Mouse (Mus musculus) ES-E14 (cell line): ENCODE results near the gene Man2b2.

Experiments
- CHD2 ChIP-seq: IDR thresholded peaks from 2 replicates; pipeline ENCODE4 v1.6.1; 2014; ENCODE audit warnings: mild to moderate bottlenecking, low read depth, low read length, inconsistent platforms
- HCFC1 ChIP-seq: IDR thresholded peaks from 2 replicates; pipeline ENCODE4 v1.6.1; 2012; ENCODE audit warnings: low read length, inconsistent platforms, borderline replicate concordance; ENCODE audit not compliant: insufficient read depth
- MAFK ChIP-seq: IDR thresholded peaks from 2 replicates; pipeline ENCODE4 v1.6.1; 2014; ENCODE audit warnings: mild to moderate bottlenecking, low read depth, low read length, inconsistent platforms; ENCODE audit not compliant: insufficient read depth

DNA sequence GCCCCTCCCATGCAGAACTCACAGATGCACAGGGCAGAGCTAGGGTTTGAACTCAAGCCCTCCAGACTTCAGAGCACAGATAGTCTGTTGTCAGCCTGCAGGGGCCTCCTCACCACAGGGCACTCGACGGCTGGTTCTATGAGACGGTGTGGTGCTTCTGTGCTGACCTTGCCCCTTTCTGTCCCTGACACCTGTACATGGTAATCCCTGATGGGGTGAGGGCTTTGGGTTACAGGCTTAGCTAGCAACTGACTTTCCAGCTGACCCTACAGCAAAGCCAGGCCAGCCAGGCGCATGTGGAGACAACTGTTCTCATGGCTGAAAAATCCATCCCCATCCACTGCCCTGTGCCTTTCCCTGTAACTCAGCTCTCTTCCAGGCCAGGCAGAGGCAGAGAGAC, 7.5 kb downstream of the Man2b2 start:
- TF ChIP-seq MAFK (no peak), CHD2 (no peak), HCFC1 (no peak)
